Mouse (Mus musculus) intestine, embryonic 16.5 days (tissue): ENCODE data around the gene Maats1. TPM values are rescaled to one million over a fixed set of nuclear protein-coding genes. Genes with fewer than 3 reads are reported as not detected.

Source experiments
- polyA plus RNA-seq: library from polyadenylated mRNA; unstranded; fragments of >200 nt; fragmentation: Nextera tagmentation; extraction: Ambion mirVana; gene quantifications from 2 replicates; pipeline ENCODE4 v1.2.1, GENCODE M21; 2015

Maats1 gene
- polyA plus RNA-seq, 1 experiment from 2014 or later: 0.18 TPM

Other genes starting within 250 kb of the Maats1 start
- gene Nr1i2, start 47.3 kb downstream of the Maats1 start, polyA plus RNA-seq: 17.4 and 17.9 TPM in 2 replicates
- gene Cox17, start 4.8 kb upstream of the Maats1 start, polyA plus RNA-seq: 223 and 249 TPM in 2 replicates
- 0.54 and 1.6 TPM in 2 replicates for gene Gm21987, start 4.9 kb upstream of the Maats1 start, polyA plus RNA-seq
- 15.0 and 20.2 TPM in 2 replicates for gene Popdc2, start 20.1 kb upstream of the Maats1 start, polyA plus RNA-seq
- 1.3 and 1.9 TPM in 2 replicates for gene Pla1a, start 91.0 kb upstream of the Maats1 start, polyA plus RNA-seq
- gene Adprh, start 110.6 kb upstream of the Maats1 start, polyA plus RNA-seq: 85.1 and 88.9 TPM in 2 replicates
- 0.18 and 0.27 TPM in 2 replicates for gene Cd80, start 113.4 kb upstream of the Maats1 start, polyA plus RNA-seq
- 22.6 and 23.6 TPM in 2 replicates for gene Timmdc1, start 180.5 kb upstream of the Maats1 start, polyA plus RNA-seq
- gene Poglut1, start 208.1 kb upstream of the Maats1 start, polyA plus RNA-seq: 31.5 and 33.9 TPM in 2 replicates
- gene Tmem39a, start 216.6 kb upstream of the Maats1 start, polyA plus RNA-seq: 81.4 and 83.2 TPM in 2 replicates